Mouse (Mus musculus): ENCODE measurements around the gene Radil.
A peak's percentile ranks its signal among the peaks of the same experiment; 100 is the strongest.

DNA sequence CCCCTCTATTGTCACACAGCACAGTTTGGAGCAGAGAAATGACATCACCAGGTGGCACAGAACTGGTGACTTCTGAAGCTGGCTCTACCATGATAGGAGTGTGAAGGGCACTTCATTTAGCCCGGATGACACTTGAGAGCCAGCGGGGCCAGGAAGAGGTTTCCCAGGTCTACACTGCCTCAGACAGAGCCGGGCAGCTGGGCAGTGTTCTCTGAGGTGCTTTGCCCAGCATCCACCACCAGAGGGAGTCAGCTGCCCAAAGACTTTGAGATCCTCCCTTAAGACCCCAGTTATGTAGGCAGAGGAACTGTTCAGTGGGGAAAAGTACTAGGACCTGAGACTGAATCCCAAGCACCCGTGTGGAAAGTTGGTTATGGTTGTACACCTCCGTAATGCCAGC lies 30.6 kb upstream of the Radil start:
- TF ChIP-seq POLR2A (IDR thresholded peaks at IDR 0.05; ENCODE audit: insufficient read depth, low read depth, low read length) (no peak), CTCF (IDR thresholded peaks at IDR 0.05) (peak; percentile 76)
